Mouse (Mus musculus) activated CD4-positive, CD25-positive, alpha-beta regulatory T cell (primary cell): ENCODE results near the gene Aup1. TPM values are rescaled to one million over a fixed set of nuclear protein-coding genes. Genes with fewer than 3 reads are reported as not detected.

Experiments
- polyA plus RNA-seq, 2 experiments: library from polyadenylated mRNA; unstranded; fragments of 100-300 nt; shearing (Covaris generic); gene quantifications; one replicate each; pipeline ENCODE4 v1.2.1; 2017

Aup1 gene
- 100 to 1,000 TPM; 423 to 439 TPM for polyA plus RNA-seq

GRCm38 (mm10) chr6:83054074-83054851 is at the start of gene Aup1:
Gene Aup1, plus strand, starts transcription at chr6:83054521.

GRCm38 (mm10) chr6:83033249-83034185 is 20.8 kb upstream of the Aup1 start, which contains the start of the genes Dok1 and Loxl3:
Gene Dok1, minus strand, starts transcription at chr6:83033471.
Gene Loxl3, plus strand, starts transcription at chr6:83034173.

GRCm38 (mm10) chr6:83054871-83055431 is 630 bp downstream of the Aup1 start, which contains the start of gene Htra2:
Gene Htra2, minus strand, starts transcription at chr6:83055273.

GRCm38 (mm10) chr6:83057790-83058189 is 3.5 kb downstream of the Aup1 start, which contains the start of gene Dqx1:
Gene Dqx1, plus strand, starts transcription at chr6:83057844.

GRCm38 (mm10) chr6:83070247-83070310 is 15.8 kb downstream of the Aup1 start, which contains the start of gene Tlx2:
Gene Tlx2, minus strand, starts transcription at chr6:83070293.

GRCm38 (mm10) chr6:83077630-83078323 is 23.5 kb downstream of the Aup1 start, which contains the start of gene Pcgf1:
Gene Pcgf1, plus strand, starts transcription at chr6:83077869.

GRCm38 (mm10) chr6:83086121-83087035 is 32.1 kb downstream of the Aup1 start, which contains the start of gene Lbx2:
Gene Lbx2, plus strand, starts transcription at chr6:83086367.

GRCm38 (mm10) chr6:83101316-83101687 is 47.0 kb downstream of the Aup1 start, which contains the start of the genes Ccdc142 and Gm42688:
Gene Ccdc142, plus strand, starts transcription at chr6:83101601.
Gene Gm42688, plus strand, starts transcription at chr6:83101617.

Other genes with a start within 250 kb of the Aup1 start
- gene Sema4f, start 114.8 kb upstream of the Aup1 start, polyA plus RNA-seq = 10 to 100 TPM in 1 of 2 experiments, 1 to 10 TPM in 1; 7.2 to 10.4 TPM
- under 1 TPM; 0.20 to 0.56 TPM for gene M1ap, start 107.6 kb upstream of the Aup1 start, polyA plus RNA-seq
- 10 to 100 TPM; 32.4 to 50.7 TPM for gene Dok1, start 21.1 kb upstream of the Aup1 start, polyA plus RNA-seq
- gene Loxl3, start 20.3 kb upstream of the Aup1 start, polyA plus RNA-seq = under 1 TPM; 0.33 to 0.43 TPM
- 10 to 100 TPM; 41.1 to 48.9 TPM for gene Htra2, start 752 bp downstream of the Aup1 start, polyA plus RNA-seq
- 1 to 10 TPM in 1 of 2 experiments, under 1 TPM in 1; 0.52 to 2.8 TPM for gene Dqx1, start 3.3 kb downstream of the Aup1 start, polyA plus RNA-seq
- under 1 TPM in 1 of 2 experiments, not detected in 1; 0.11 TPM for gene Tlx2, start 15.8 kb downstream of the Aup1 start, polyA plus RNA-seq
- 10 to 100 TPM; 34.0 to 46.7 TPM for gene Pcgf1, start 23.3 kb downstream of the Aup1 start, polyA plus RNA-seq
- under 1 TPM; 0.22 to 0.33 TPM for gene Lbx2, start 31.8 kb downstream of the Aup1 start, polyA plus RNA-seq
- gene Ccdc142, start 47.1 kb downstream of the Aup1 start, polyA plus RNA-seq = 1 to 10 TPM; 3.9 to 7.1 TPM
- 1 to 10 TPM; 6.6 to 8.2 TPM for gene Gm42688, start 47.1 kb downstream of the Aup1 start, polyA plus RNA-seq
- gene Mrpl53, start 54.5 kb downstream of the Aup1 start, polyA plus RNA-seq = 10 to 100 TPM; 51.7 to 65.2 TPM
- gene Mogs, start 61.0 kb downstream of the Aup1 start, polyA plus RNA-seq = 10 to 100 TPM; 86.0 to 98.4 TPM
- gene Wbp1, start 67.0 kb downstream of the Aup1 start, polyA plus RNA-seq = 10 to 100 TPM; 63.4 to 63.9 TPM
- gene Ino80b, start 70.9 kb downstream of the Aup1 start, polyA plus RNA-seq = 10 to 100 TPM; 38.5 to 41.6 TPM
- gene Rtkn, start 80.9 kb downstream of the Aup1 start, polyA plus RNA-seq = under 1 TPM; 0.26 to 0.30 TPM
- under 1 TPM; 0.38 to 0.82 TPM for gene Wdr54, start 101.9 kb downstream of the Aup1 start, polyA plus RNA-seq
- not detected for gene 1700003E16Rik, start 101.9 kb downstream of the Aup1 start, polyA plus RNA-seq
- gene Dctn1, start 111.4 kb downstream of the Aup1 start, polyA plus RNA-seq = 10 to 100 TPM; 43.0 to 63.2 TPM
- gene Slc4a5, start 165.3 kb downstream of the Aup1 start, polyA plus RNA-seq = under 1 TPM; 0.06 to 0.57 TPM